Mouse (Mus musculus) brain, embryonic 14.5 days (tissue): ENCODE results near the gene Gm19426.

Experiments used
- CTCF ChIP-seq: fragments of 200-500 bp; IDR thresholded peaks from 2 replicates; pipeline ENCODE4 v1.5.1; 2012; ENCODE audit warnings: inconsistent platforms, mild to moderate bottlenecking, moderate library complexity, borderline replicate concordance; ENCODE audit not compliant: insufficient read depth, insufficient read length; ENCODE audit errors: extremely low read depth
- POLR2A ChIP-seq: fragments of 200-500 bp; IDR thresholded peaks from 2 replicates; pipeline ENCODE4 v1.6.1; 2012; ENCODE audit warnings: mild to moderate bottlenecking, inconsistent platforms, borderline replicate concordance; ENCODE audit not compliant: poor library complexity, insufficient read depth, insufficient read length, severe bottlenecking; ENCODE audit errors: extremely low read depth

GRCm38 (mm10) chr2:84704329-84704728 lies 39.1 kb downstream of the Gm19426 start:
- TF ChIP-seq CTCF (no peak), POLR2A (no peak)
